Mouse (Mus musculus): ENCODE data around the gene Map4.
"Not testable (repeated sequence)": the region's sequence is repeated elsewhere in the genome, so short reads cannot be mapped to it uniquely, and the experiment has no call there.

Gene Map4

DNA sequence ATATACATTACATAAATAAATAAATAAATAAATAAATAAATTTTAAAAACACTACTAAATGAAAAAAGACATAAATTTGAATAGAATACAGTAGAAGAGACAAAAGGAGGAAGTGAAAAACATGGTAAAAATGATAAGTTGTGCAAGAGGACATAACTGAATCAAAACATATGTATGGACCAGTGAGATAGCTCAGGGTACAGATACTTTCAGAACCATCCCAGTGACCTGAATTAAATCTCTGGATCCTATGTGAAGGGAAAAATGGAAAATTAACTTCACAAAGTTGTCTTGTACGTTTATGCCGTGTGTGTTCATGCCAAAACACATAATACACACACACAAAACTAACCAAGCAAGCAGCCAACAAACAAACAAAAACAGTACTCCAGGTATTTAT is 192.1 kb downstream of the Map4 start:
- no peak for DNase-seq (ENCODE audit: low read depth in 2 of 2, low spot score in 2 of 2)

DNA sequence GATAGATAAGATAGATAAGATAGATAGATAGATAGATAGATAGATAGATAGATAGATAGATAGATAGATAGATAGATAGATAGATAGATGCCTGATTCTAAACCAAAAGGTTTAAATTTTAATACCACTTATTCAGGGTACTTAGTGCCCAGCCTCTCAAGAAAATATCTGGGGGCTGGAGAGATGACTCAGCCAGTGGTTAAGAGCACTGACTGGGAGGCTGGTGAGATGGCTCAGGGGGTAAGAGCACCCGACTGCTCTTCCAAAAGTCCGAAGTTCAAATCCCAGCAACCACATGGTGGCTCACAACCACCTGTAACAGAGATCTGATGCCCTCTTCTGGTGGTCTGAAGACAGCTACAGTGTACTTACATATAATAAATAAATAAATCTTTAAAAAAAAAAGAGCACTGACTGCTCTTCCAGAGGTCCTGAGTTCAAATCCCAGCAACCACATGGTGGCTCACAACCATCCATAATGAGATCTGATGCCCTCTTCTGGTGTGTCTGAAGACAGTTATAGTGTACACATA is 192.8 kb downstream of the Map4 start:
- not testable (repeated sequence) for DNase-seq (ENCODE audit: low read depth in 2 of 2, low spot score in 2 of 2)

GRCm38 (mm10) chr9:110130896-110131524 is 199.8 kb downstream of the Map4 start:
- DNase-seq (ENCODE audit: low read depth in 2 of 2, low spot score in 2 of 2) = no peak

DNA sequence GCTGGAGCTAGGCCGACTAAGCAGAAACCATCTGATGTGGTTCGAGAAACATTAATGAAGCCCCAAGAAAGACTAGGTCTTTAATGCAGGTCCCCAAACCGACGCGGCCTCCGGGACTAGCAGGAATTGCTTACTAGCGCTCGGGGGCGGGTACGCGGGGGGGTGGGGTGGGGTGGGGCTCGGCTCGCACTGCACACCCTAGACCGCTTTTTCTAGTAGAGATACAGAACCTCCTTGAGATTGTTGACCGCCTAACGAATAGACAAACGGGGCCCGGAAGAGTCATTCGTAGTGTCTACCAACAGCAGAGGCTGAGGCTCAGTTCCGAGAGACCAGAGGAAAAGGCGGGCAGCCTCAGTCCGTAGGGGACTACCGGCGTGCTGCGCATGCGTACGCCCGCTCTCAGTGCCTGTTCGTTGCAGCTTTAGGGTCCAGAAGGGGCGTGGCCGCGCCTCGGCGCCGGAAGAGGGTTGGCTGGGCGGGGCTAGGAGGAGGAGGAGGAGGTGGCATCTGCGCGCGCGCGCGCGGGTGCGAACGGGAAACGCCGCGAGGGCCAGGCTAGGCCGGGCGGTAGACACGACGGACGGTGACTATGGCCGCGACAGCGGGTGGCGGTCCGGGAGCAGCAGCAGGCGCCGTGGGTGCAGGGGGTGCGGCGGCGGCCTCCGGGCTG is 200.4 kb downstream of the Map4 start:
- DNase-seq (ENCODE audit: low read depth in 2 of 2, low spot score in 2 of 2) = peak; percentile 97 to 98

DNA sequence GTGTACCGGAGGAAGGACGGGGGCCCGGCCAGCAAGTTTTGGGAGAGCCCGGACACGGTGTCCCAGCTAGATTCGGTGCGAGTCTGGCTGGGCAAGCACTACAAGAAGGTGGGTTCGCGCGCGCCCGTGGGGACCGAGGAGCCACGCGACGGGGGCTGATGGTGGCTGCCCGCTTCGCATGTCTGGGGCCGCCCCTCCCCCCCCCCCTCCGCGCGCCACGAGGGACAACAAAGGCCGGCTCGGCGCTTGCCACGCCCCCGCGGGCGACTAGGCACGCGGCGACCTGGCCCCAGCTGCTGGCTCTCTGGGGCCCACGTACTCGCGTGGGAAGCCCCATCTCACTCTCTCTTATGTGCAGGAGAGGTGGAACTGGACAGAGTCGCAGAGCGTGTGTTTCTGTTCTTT is 200.9 kb downstream of the Map4 start:
- DNase-seq (ENCODE audit: low read depth in 2 of 2, low spot score in 2 of 2) = peak in 1 of 2 experiments; percentile 32

GRCm38 (mm10) chr9:110132921-110133320 is 201.7 kb downstream of the Map4 start:
- DNase-seq (ENCODE audit: low read depth in 2 of 2, low spot score in 2 of 2) = no peak
